Mouse (Mus musculus): ENCODE data around the gene Tshr. TPM values are rescaled to one million over a fixed set of nuclear protein-coding genes. Genes with fewer than 3 reads are reported as not detected.

The Tshr gene
- polyA plus RNA-seq, 1 experiment from 2014 or later: 0.67 TPM

GRCm38 (mm10) chr12:91418791-91419190 is 34.4 kb downstream of the Tshr start:
- Histone ChIP-seq H3K9me3 (no peaks in the 10 kb centered on the region), H3K4me1 (replicated peaks) (no peaks in the 10 kb centered on the region; the same call in 1 of the 2 replicates), H3K9ac (no peak overlapping the region), H3K27ac (replicated peaks) (no peak overlapping the region), H3K27me3 (0 out of 2 replicates have a peak, but pooled peaks cover 8% of the 10 kb centered on the region), H3K36me3 (no peaks in the 10 kb centered on the region), H3K4me2 (no peak overlapping the region), H3K4me3 (no peak overlapping the region)
- no peak for ATAC-seq (ENCODE audit: low FRiP score, low read depth)
- WGBS: 52% methylated on average over 7 of the region's 7 CpGs

GRCm38 (mm10) chr12:91421272-91421671 is 36.9 kb downstream of the Tshr start:
- Histone ChIP-seq H3K4me2 (no peak overlapping the region), H3K27ac (replicated peaks) (no peak overlapping the region), H3K36me3 (no peaks in the 10 kb centered on the region), H3K4me1 (replicated peaks) (no peaks in the 10 kb centered on the region; the same call in 1 of the 2 replicates), H3K27me3 (0 out of 2 replicates have a peak, but pooled peaks cover 8% of the 10 kb centered on the region), H3K9ac (no peak overlapping the region), H3K9me3 (no peaks in the 10 kb centered on the region), H3K4me3 (no peak overlapping the region)
- 71% methylated on average over 9 of the region's 9 CpGs for WGBS
- no peak for ATAC-seq (ENCODE audit: low FRiP score, low read depth)

- Histone ChIP-seq H3K27me3 (no peaks in the 10 kb centered on the region), H3K4me2 (no peak overlapping the region), H3K4me3 (no peak overlapping the region), H3K9ac (no peak overlapping the region), H3K4me1 (replicated peaks) (no peaks in the 10 kb centered on the region; the same call in 1 of the 2 replicates), H3K36me3 (no peaks in the 10 kb centered on the region), H3K27ac (replicated peaks) (no peak overlapping the region), H3K9me3 (no peaks in the 10 kb centered on the region)
- ATAC-seq (ENCODE audit: low FRiP score, low read depth): no peak
- WGBS: 67% methylated on average over 11 of the region's 11 CpGs
Measured at GRCm38 (mm10) chr12:91423125-91423820, 38.9 kb downstream of the Tshr start.

- Histone ChIP-seq H3K27me3 (no peaks in the 10 kb centered on the region), H3K36me3 (no peaks in the 10 kb centered on the region), H3K27ac (replicated peaks) (no peak overlapping the region), H3K9me3 (no peaks in the 10 kb centered on the region), H3K4me2 (no peak overlapping the region), H3K4me1 (replicated peaks) (no peaks in the 10 kb centered on the region; the same call in 1 of the 2 replicates), H3K9ac (no peak overlapping the region), H3K4me3 (no peak overlapping the region)
- WGBS: 28% methylated on average over 4 of the region's 4 CpGs
- no peak for ATAC-seq (ENCODE audit: low FRiP score, low read depth)
Measured at GRCm38 (mm10) chr12:91426499-91426898, 42.1 kb downstream of the Tshr start.

- no peak for ATAC-seq (ENCODE audit: low FRiP score, low read depth)
- Histone ChIP-seq H3K9me3 (no peaks in the 10 kb centered on the region), H3K4me2 (no peak overlapping the region), H3K4me1 (replicated peaks) (no peaks in the 10 kb centered on the region; the same call in 1 of the 2 replicates), H3K36me3 (no peaks in the 10 kb centered on the region), H3K27ac (replicated peaks) (no peak overlapping the region), H3K4me3 (no peak overlapping the region), H3K9ac (no peak overlapping the region), H3K27me3 (no peaks in the 10 kb centered on the region)
- 55% methylated on average over 2 of the region's 2 CpGs for WGBS
Measured at GRCm38 (mm10) chr12:91427129-91427528, 42.8 kb downstream of the Tshr start.

- no peaks in the 10 kb centered on the region for H3K27me3 ChIP-seq
- 90% methylated on average over 13 of the region's 13 CpGs for WGBS
- H3K27ac ChIP-seq (replicated peaks): no peak overlapping the region
- no peak overlapping the region for H3K9ac ChIP-seq
- H3K36me3 ChIP-seq: no peaks in the 10 kb centered on the region
- no peaks in the 10 kb centered on the region for H3K9me3 ChIP-seq
- no peak overlapping the region for H3K4me2 ChIP-seq
- no peaks in the 10 kb centered on the region for H3K4me1 ChIP-seq (replicated peaks)
- H3K4me3 ChIP-seq: no peak overlapping the region
- ATAC-seq (ENCODE audit: low FRiP score, low read depth): no peak
Measured at GRCm38 (mm10) chr12:91482195-91482733, 97.9 kb downstream of the Tshr start.

- 84% methylated on average over 4 of the region's 4 CpGs for WGBS
- no peak for ATAC-seq (ENCODE audit: low FRiP score, low read depth)
Measured at GRCm38 (mm10) chr12:91486342-91486741, 102.0 kb downstream of the Tshr start.

GRCm38 (mm10) chr12:91488406-91488805 is 104.0 kb downstream of the Tshr start:
- Histone ChIP-seq H3K9me3 (no peaks in the 10 kb centered on the region), H3K4me3 (no peak overlapping the region), H3K9ac (no peak overlapping the region), H3K4me2 (no peak overlapping the region), H3K27me3 (no peaks in the 10 kb centered on the region), H3K27ac (replicated peaks) (no peak overlapping the region), H3K4me1 (replicated peaks) (no peaks in the 10 kb centered on the region), H3K36me3 (no peaks in the 10 kb centered on the region)
- ATAC-seq (ENCODE audit: low FRiP score, low read depth): no peak
- WGBS: 63% methylated on average over 3 of the region's 3 CpGs

More at GRCm38 (mm10) chr12:91486342-91486741, 102.0 kb downstream of the Tshr start:
- no peaks in the 10 kb centered on the region for H3K9me3 ChIP-seq
- H3K4me2 ChIP-seq: no peak overlapping the region
- H3K27me3 ChIP-seq: no peaks in the 10 kb centered on the region
- H3K4me1 ChIP-seq (replicated peaks): no peaks in the 10 kb centered on the region
- no peaks in the 10 kb centered on the region for H3K36me3 ChIP-seq
- no peak overlapping the region for H3K4me3 ChIP-seq
- no peak overlapping the region for H3K9ac ChIP-seq
- no peak overlapping the region for H3K27ac ChIP-seq (replicated peaks)

- H3K36me3 ChIP-seq: no peaks in the 10 kb centered on the region
- no peak overlapping the region; the same call in 1 of the 2 replicates for H3K27ac ChIP-seq (replicated peaks)
- H3K4me3 ChIP-seq: no peak overlapping the region
- H3K9me3 ChIP-seq: no peaks in the 10 kb centered on the region
- no peak overlapping the region for H3K4me2 ChIP-seq
- H3K4me1 ChIP-seq (replicated peaks): peaks cover 8% of the 10 kb centered on the region
- no peak overlapping the region for H3K9ac ChIP-seq
- no peaks in the 10 kb centered on the region for H3K27me3 ChIP-seq
- no peak; the same call in 1 of the 2 replicates for ATAC-seq (ENCODE audit: low FRiP score, low read depth)
- WGBS: 46% methylated on average over 10 of the region's 11 CpGs
Measured at GRCm38 (mm10) chr12:91495497-91496225, 111.3 kb downstream of the Tshr start.

GRCm38 (mm10) chr12:91496226-91496558 is 111.8 kb downstream of the Tshr start:
- Histone ChIP-seq H3K27me3 (no peaks in the 10 kb centered on the region), H3K27ac (replicated peaks) (no peak overlapping the region; the same call in 1 of the 2 replicates), H3K9me3 (no peaks in the 10 kb centered on the region), H3K4me2 (no peak overlapping the region), H3K4me1 (replicated peaks) (peaks cover 8% of the 10 kb centered on the region), H3K36me3 (no peaks in the 10 kb centered on the region), H3K9ac (no peak overlapping the region), H3K4me3 (no peak overlapping the region)
- ATAC-seq (ENCODE audit: low FRiP score, low read depth): no peak
- WGBS: 39% methylated on average over 3 of the region's 3 CpGs

- Histone ChIP-seq H3K4me1 (replicated peaks) (peaks cover 8% of the 10 kb centered on the region), H3K27me3 (no peaks in the 10 kb centered on the region), H3K4me3 (no peak overlapping the region), H3K9ac (no peak overlapping the region), H3K36me3 (no peaks in the 10 kb centered on the region), H3K9me3 (no peaks in the 10 kb centered on the region), H3K4me2 (no peak overlapping the region), H3K27ac (replicated peaks) (no peak overlapping the region)
- WGBS: 96% methylated on average over 2 of the region's 2 CpGs
- no peak for ATAC-seq (ENCODE audit: low FRiP score, low read depth)
Measured at GRCm38 (mm10) chr12:91500475-91500874, 116.1 kb downstream of the Tshr start.

GRCm38 (mm10) chr12:91511766-91512165 is 127.4 kb downstream of the Tshr start:
- H3K4me2 ChIP-seq: no peak overlapping the region
- H3K36me3 ChIP-seq: no peaks in the 10 kb centered on the region
- H3K9ac ChIP-seq: no peak overlapping the region
- no peaks in the 10 kb centered on the region for H3K4me1 ChIP-seq (replicated peaks)
- H3K9me3 ChIP-seq: no peaks in the 10 kb centered on the region
- H3K27ac ChIP-seq (replicated peaks): no peak overlapping the region
- H3K27me3 ChIP-seq: no peaks in the 10 kb centered on the region
- 29% methylated on average over 3 of the region's 3 CpGs for WGBS
- no peak overlapping the region for H3K4me3 ChIP-seq
- peak; percentile 59; the same call in 1 of the 2 replicates for ATAC-seq (ENCODE audit: low FRiP score, low read depth)

Data from hindbrain, embryonic 15.5 days (tissue).